Mouse (Mus musculus): ENCODE results near the gene Ss18l1.

Gene Ss18l1

GRCm38 (mm10) chr2:180085926-180086636 is 43.8 kb downstream of the Ss18l1 start:
- no peak for DNase-seq (ENCODE audit: low read depth in 1 of 2, low spot score in 2 of 2)

- DNase-seq (ENCODE audit: low read depth in 1 of 2, low spot score in 2 of 2), result no peak
Measured at GRCm38 (mm10) chr2:180086637-180087027, 44.3 kb downstream of the Ss18l1 start.

- DNase-seq (ENCODE audit: low read depth in 1 of 2, low spot score in 2 of 2), result no peak
Measured at GRCm38 (mm10) chr2:180087472-180087871, 45.2 kb downstream of the Ss18l1 start.

- no peak for DNase-seq (ENCODE audit: low read depth in 1 of 2, low spot score in 2 of 2)
Measured at GRCm38 (mm10) chr2:180090285-180090684, 48.0 kb downstream of the Ss18l1 start.

GRCm38 (mm10) chr2:180095711-180096110 is 53.4 kb downstream of the Ss18l1 start:
- no peak for DNase-seq (ENCODE audit: low read depth in 1 of 2, low spot score in 2 of 2)

- no peak for DNase-seq (ENCODE audit: low read depth in 1 of 2, low spot score in 2 of 2)
Measured at GRCm38 (mm10) chr2:180097585-180097984, 55.3 kb downstream of the Ss18l1 start.

- DNase-seq (ENCODE audit: low read depth in 1 of 2, low spot score in 2 of 2), result no peak
Measured at GRCm38 (mm10) chr2:180098167-180098566, 55.9 kb downstream of the Ss18l1 start.

- DNase-seq (ENCODE audit: low read depth in 1 of 2, low spot score in 2 of 2), result no peak
Measured at GRCm38 (mm10) chr2:180099529-180099928, 57.2 kb downstream of the Ss18l1 start.

- no peak for DNase-seq (ENCODE audit: low read depth in 1 of 2, low spot score in 2 of 2)
Measured at GRCm38 (mm10) chr2:180103151-180103977, 61.1 kb downstream of the Ss18l1 start.

GRCm38 (mm10) chr2:180103978-180104658 is 61.8 kb downstream of the Ss18l1 start, which contains the start of gene Hrh3:
Gene Hrh3, minus strand, starts transcription at chr2:180104488.
- no peak for DNase-seq (ENCODE audit: low read depth in 1 of 2, low spot score in 2 of 2)

- no peak for DNase-seq (ENCODE audit: low read depth in 1 of 2, low spot score in 2 of 2)
Measured at GRCm38 (mm10) chr2:180104659-180105377, 62.5 kb downstream of the Ss18l1 start.

GRCm38 (mm10) chr2:180105441-180106190 is 63.3 kb downstream of the Ss18l1 start:
- DNase-seq (ENCODE audit: low read depth in 1 of 2, low spot score in 2 of 2), result no peak

GRCm38 (mm10) chr2:180107081-180107480 is 64.8 kb downstream of the Ss18l1 start:
- no peak for DNase-seq (ENCODE audit: low read depth in 1 of 2, low spot score in 2 of 2)

GRCm38 (mm10) chr2:180108285-180108684 is 66.0 kb downstream of the Ss18l1 start:
- DNase-seq (ENCODE audit: low read depth in 1 of 2, low spot score in 2 of 2), result no peak

GRCm38 (mm10) chr2:180113909-180114890 is 71.9 kb downstream of the Ss18l1 start:
- no peak for DNase-seq (ENCODE audit: low read depth in 1 of 2, low spot score in 2 of 2)

- DNase-seq (ENCODE audit: low read depth in 1 of 2, low spot score in 2 of 2), result no peak
Measured at GRCm38 (mm10) chr2:180115279-180115678, 73.0 kb downstream of the Ss18l1 start.

- DNase-seq (ENCODE audit: low read depth in 1 of 2, low spot score in 2 of 2), result no peak
Measured at GRCm38 (mm10) chr2:180116081-180116493, 73.8 kb downstream of the Ss18l1 start.

GRCm38 (mm10) chr2:180116741-180117484 is 74.6 kb downstream of the Ss18l1 start:
- DNase-seq (ENCODE audit: low read depth in 1 of 2, low spot score in 2 of 2), result no peak
